Comparison of ENCODE assay signal across 9 mouse cellular contexts in the genomic region with DNA sequence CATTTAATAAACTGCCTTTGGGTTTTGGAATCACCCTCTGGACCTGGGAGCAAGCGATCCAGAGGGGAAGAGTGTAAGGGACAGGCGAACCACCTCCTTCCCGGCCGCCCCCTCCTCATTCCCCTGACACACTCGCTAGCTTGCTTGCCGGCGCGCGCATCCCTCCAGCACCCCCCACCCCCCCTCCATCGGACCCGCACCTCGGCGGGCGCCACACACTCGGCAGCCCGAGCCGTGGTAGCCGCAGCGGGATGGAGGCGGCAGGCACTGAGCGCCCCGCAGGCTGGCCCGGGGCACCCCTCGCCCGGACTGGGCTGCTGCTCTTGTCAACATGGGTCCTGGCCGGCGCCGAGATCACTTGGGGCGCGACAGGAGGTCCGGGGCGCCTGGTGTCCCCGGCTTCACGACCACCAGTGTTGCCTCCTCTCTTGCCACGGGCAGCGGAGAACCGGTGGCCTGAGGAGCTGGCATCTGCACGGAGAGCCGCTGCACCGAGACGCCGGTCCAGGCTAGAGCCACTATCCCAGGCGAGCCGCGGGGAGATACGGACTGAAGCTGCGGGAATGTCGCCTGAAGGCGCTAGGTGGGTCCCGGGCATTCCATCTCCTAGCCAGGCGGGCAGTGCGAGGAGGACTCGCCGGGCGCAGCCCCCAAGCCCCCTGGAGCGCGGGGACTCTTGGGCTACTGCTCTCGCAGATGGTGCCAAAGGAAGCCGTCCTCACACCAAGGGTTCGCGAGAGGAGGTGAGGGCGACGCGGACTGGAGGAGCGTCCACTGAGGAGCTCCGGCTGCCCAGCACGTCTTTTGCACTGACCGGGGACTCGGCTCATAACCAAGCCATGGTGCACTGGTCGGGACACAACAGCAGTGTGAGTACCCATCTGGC. TPM values are rescaled to one million over a fixed set of nuclear protein-coding genes. Genes with fewer than 3 reads are reported as not detected.
DNase-seq lines count a peak whose midpoint lies in the region; ATAC-seq lines count a peak whose summit lies in the region.
"Had no signal": no experiment of that assay in that cellular context is flagged by ENCODE, and none has a peak within 500 bp of the region (broad histone marks: within the 10 kb centered on the region; RNA-seq: fewer than 3 reads in every experiment).

A gene (plus strand): TSS at position 97 of the 886 bp plus-strand sequence.

- H3K36me3 ChIP-seq in midbrain, embryonic 14.5 days (ENCODE audit: control insufficient read depth, insufficient read depth, low read length), result no peaks in the 10 kb centered on the region; the same call in 1 of the 2 replicates

- DNase-seq in cerebellum, postnatal 10 days, result peak; percentile 56 to 58
- no peak for DNase-seq in cerebellum, adult 8-10 months
- peak; percentile 32 for DNase-seq in right cerebral cortex, adult 18-20 months
- no peak for DNase-seq in right cerebral cortex, postnatal 36 days (ENCODE audit: low spot score in 2 of 2)
- peak; percentile 20 to 41 for DNase-seq in layer of hippocampus, postnatal 36 days
- peak; percentile 77 for DNase-seq in midbrain, embryonic 14.5 days
- no peak for DNase-seq in gastrocnemius, postnatal 14 days
- DNase-seq in urinary bladder, postnatal 4 days (ENCODE audit: low spot score in 2 of 2), result no peak

- peak; percentile 46; the same call in 1 of the 2 replicates for ATAC-seq in midbrain, embryonic 14.5 days (ENCODE audit: low FRiP score, low TSS enrichment)

- peak within 1 kb of the TSS; percentile 64 for H3K4me3 ChIP-seq in midbrain, embryonic 14.5 days (replicated peaks; ENCODE audit: low read depth, low read length)

- peaks cover 3% of the 10 kb centered on the region for H3K27me3 ChIP-seq in midbrain, embryonic 14.5 days (ENCODE audit: control insufficient read depth, insufficient read depth, low read length)

- intact Hi-C loops in gastrocnemius, postnatal 14 days (cut with DNase I; ENCODE audit: low total_unique reads), result no loop called here

- H3K4me1 ChIP-seq in midbrain, embryonic 14.5 days (ENCODE audit: control insufficient read depth, insufficient read depth, low read length), result peaks cover 9% of the 10 kb centered on the region

- H3K27ac ChIP-seq in midbrain, embryonic 14.5 days (replicated peaks; ENCODE audit: low read depth, low read length), result peak within 1 kb of the TSS; percentile 82

- H3K9me3 ChIP-seq in midbrain, embryonic 14.5 days (ENCODE audit: control insufficient read depth, low read length), result no peaks in the 10 kb centered on the region

- under 1% methylated on average over 70 of the region's 70 CpGs for WGBS in midbrain, embryonic 14.5 days

- H3K9ac ChIP-seq in midbrain, embryonic 14.5 days (replicated peaks; ENCODE audit: low read length), result peak within 1 kb of the TSS; percentile 79

- peak within 1 kb of the TSS; percentile 96 for H3K4me2 ChIP-seq in midbrain, embryonic 14.5 days (ENCODE audit: low read length)

RNA-seq across cellular contexts. Expression of the gene that starts here (rescaled TPM):
- 10 to 100 TPM; 33.0 TPM for total RNA-seq in layer of hippocampus, postnatal 36 days (2021)
- 13.6 and 15.2 TPM in 2 replicates for polyA plus RNA-seq in midbrain, embryonic 14.5 days (2014; fragmentation: Nextera tagmentation; extraction: Ambion mirVana)
- not detected for total RNA-seq in gastrocnemius, postnatal 14 days (2021)
- polyA plus RNA-seq: spleen, adult 2 months had no signal

Comparison
In these comparisons a context has a peak if more than half of its experiments do, and no peak if none do; other contexts are left out.
1. RNA of the gene that starts here (total RNA-seq): 33.0 TPM in layer of hippocampus, postnatal 36 days; not detected in gastrocnemius, postnatal 14 days; every median in the first group is over 10 times any median in the second.
2. DNase-seq: peak in cerebellum, postnatal 10 days (2 of 2), right cerebral cortex, adult 18-20 months (single experiment), layer of hippocampus, postnatal 36 days (2 of 2) and midbrain, embryonic 14.5 days (single experiment); none in cerebellum, adult 8-10 months (single experiment), right cerebral cortex, postnatal 36 days (0 of 2), gastrocnemius, postnatal 14 days (single experiment) and urinary bladder, postnatal 4 days (0 of 2).